Comparison of ENCODE assay signal across 18 mouse cellular contexts in the genomic region with DNA sequence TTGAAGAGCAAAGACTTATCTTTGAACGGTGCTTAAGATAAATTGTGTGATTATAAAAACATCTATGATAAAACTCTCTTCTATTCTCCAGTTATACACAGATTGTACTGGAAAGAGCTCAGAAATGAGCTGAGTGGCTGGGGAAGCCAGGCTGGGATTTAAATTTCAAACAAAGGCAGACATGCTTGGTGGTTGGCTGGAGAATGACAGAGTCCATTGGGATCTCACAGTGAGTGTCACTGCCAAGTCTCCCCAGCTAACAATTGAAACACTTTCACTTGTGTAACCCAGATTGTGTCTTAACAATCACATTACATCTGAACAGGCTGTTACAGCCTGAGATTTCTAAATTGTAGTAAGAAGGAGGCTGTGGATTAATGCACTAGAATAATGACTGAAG.
A peak's percentile ranks its signal among the peaks of the same experiment; 100 is the strongest.
DNase-seq lines count a peak whose midpoint lies in the region; ATAC-seq lines count a peak whose summit lies in the region.
"Had no signal": no experiment of that assay in that cellular context is flagged by ENCODE, and none has a peak within 500 bp of the region (broad histone marks: within the 10 kb centered on the region; RNA-seq: fewer than 3 reads in every experiment).

No protein-coding gene starts in this region.

- H3K27ac ChIP-seq in forebrain, embryonic 12.5 days = peak overlapping the region; percentile 74
- H3K27ac ChIP-seq in forebrain, embryonic 11.5 days (ENCODE audit: low read depth, low read length) = no peak overlapping the region
- peak overlapping the region; percentile 34; the same call in 1 of the 2 replicates for H3K27ac ChIP-seq in forebrain, embryonic 14.5 days (ENCODE audit: low read depth, low read length)
- H3K27ac ChIP-seq in hindbrain, embryonic 13.5 days = peak overlapping the region; percentile 84
- H3K27ac ChIP-seq in midbrain, embryonic 15.5 days = peak overlapping the region; percentile 72
- H3K27ac ChIP-seq: macrophage had no signal

- H3K27me3 ChIP-seq in forebrain, embryonic 12.5 days = no peaks in the 10 kb centered on the region
- H3K27me3 ChIP-seq in forebrain, embryonic 11.5 days (ENCODE audit: control insufficient read depth, insufficient read depth, low read length) = no peaks in the 10 kb centered on the region
- no peaks in the 10 kb centered on the region for H3K27me3 ChIP-seq in forebrain, embryonic 14.5 days (replicated peaks; ENCODE audit: control insufficient read depth, insufficient read depth, low read length)
- H3K27me3 ChIP-seq in hindbrain, embryonic 13.5 days = no peaks in the 10 kb centered on the region
- H3K27me3 ChIP-seq in midbrain, embryonic 15.5 days (replicated peaks) = no peaks in the 10 kb centered on the region

- 94% methylated on average over 1 of the region's 1 CpGs for WGBS in forebrain, embryonic 12.5 days
- 88% methylated on average over 1 of the region's 1 CpGs for WGBS in forebrain, embryonic 11.5 days
- WGBS in forebrain, embryonic 14.5 days = 79% methylated on average over 1 of the region's 1 CpGs
- whole genome bisulfite sequencing in hindbrain, embryonic 13.5 days = 70% methylated on average over 1 of the region's 1 CpGs
- WGBS in midbrain, embryonic 15.5 days = 50% methylated on average over 1 of the region's 1 CpGs

- H3K4me2 ChIP-seq in forebrain, embryonic 12.5 days = no peak overlapping the region
- H3K4me2 ChIP-seq in forebrain, embryonic 11.5 days (ENCODE audit: low read depth, low read length, severe bottlenecking) = no peak overlapping the region
- H3K4me2 ChIP-seq in forebrain, embryonic 14.5 days (ENCODE audit: low read length) = no peak overlapping the region
- no peak overlapping the region for H3K4me2 ChIP-seq in hindbrain, embryonic 13.5 days
- no peak overlapping the region for H3K4me2 ChIP-seq in midbrain, embryonic 15.5 days

- no peak overlapping the region for H3K9ac ChIP-seq in forebrain, embryonic 12.5 days
- H3K9ac ChIP-seq in forebrain, embryonic 11.5 days (ENCODE audit: low read length) = no peak overlapping the region
- no peak overlapping the region for H3K9ac ChIP-seq in forebrain, embryonic 14.5 days (ENCODE audit: low read length)
- 0 out of 2 replicates have a peak overlapping the region, but pooled peaks have one; percentile 13 for H3K9ac ChIP-seq in hindbrain, embryonic 13.5 days
- H3K9ac ChIP-seq in midbrain, embryonic 15.5 days = no peak overlapping the region
- H3K9ac ChIP-seq: liver, postnatal 0 days had no signal

- no peaks in the 10 kb centered on the region for H3K36me3 ChIP-seq in forebrain, embryonic 12.5 days (replicated peaks)
- no peaks in the 10 kb centered on the region for H3K36me3 ChIP-seq in forebrain, embryonic 11.5 days (ENCODE audit: control insufficient read depth, insufficient read depth, low read length)
- H3K36me3 ChIP-seq in forebrain, embryonic 14.5 days (ENCODE audit: control insufficient read depth, insufficient read depth, low read length) = no peaks in the 10 kb centered on the region
- no peaks in the 10 kb centered on the region for H3K36me3 ChIP-seq in hindbrain, embryonic 13.5 days
- no peaks in the 10 kb centered on the region for H3K36me3 ChIP-seq in midbrain, embryonic 15.5 days (replicated peaks)

- H3K9me3 ChIP-seq in forebrain, embryonic 12.5 days = no peaks in the 10 kb centered on the region
- H3K9me3 ChIP-seq in forebrain, embryonic 11.5 days (ENCODE audit: control insufficient read depth, low read length) = no peaks in the 10 kb centered on the region
- H3K9me3 ChIP-seq in forebrain, embryonic 14.5 days (replicated peaks; ENCODE audit: control insufficient read depth, low read length) = no peaks in the 10 kb centered on the region
- no peaks in the 10 kb centered on the region for H3K9me3 ChIP-seq in hindbrain, embryonic 13.5 days
- H3K9me3 ChIP-seq in midbrain, embryonic 15.5 days = no peaks in the 10 kb centered on the region

- H3K4me1 ChIP-seq in forebrain, embryonic 12.5 days = peaks cover 58% of the 10 kb centered on the region
- peaks cover 25% of the 10 kb centered on the region for H3K4me1 ChIP-seq in forebrain, embryonic 11.5 days (replicated peaks; ENCODE audit: control insufficient read depth, insufficient read depth, low read length)
- H3K4me1 ChIP-seq in forebrain, embryonic 14.5 days (ENCODE audit: control insufficient read depth, insufficient read depth, low read length) = peaks cover 58% of the 10 kb centered on the region
- peaks cover 66% of the 10 kb centered on the region for H3K4me1 ChIP-seq in hindbrain, embryonic 13.5 days (replicated peaks)
- peaks cover 61% of the 10 kb centered on the region for H3K4me1 ChIP-seq in midbrain, embryonic 15.5 days

- no peak overlapping the region for H3K4me3 ChIP-seq in forebrain, embryonic 12.5 days (replicated peaks)
- H3K4me3 ChIP-seq in forebrain, embryonic 11.5 days (ENCODE audit: low read depth, low read length) = no peak overlapping the region
- H3K4me3 ChIP-seq in forebrain, embryonic 14.5 days (ENCODE audit: low read depth, low read length) = no peak overlapping the region
- no peak overlapping the region for H3K4me3 ChIP-seq in hindbrain, embryonic 13.5 days
- H3K4me3 ChIP-seq in midbrain, embryonic 15.5 days = no peak overlapping the region
- H3K4me3 ChIP-seq: erythroblast, embryonic 14.5 days had no signal

- ATAC-seq in forebrain, embryonic 12.5 days (ENCODE audit: low FRiP score) = no peak
- ATAC-seq in forebrain, embryonic 11.5 days (replicated peaks; ENCODE audit: low FRiP score) = no peak
- peak; percentile 14; the same call in 1 of the 2 replicates for ATAC-seq in forebrain, embryonic 14.5 days
- ATAC-seq in hindbrain, embryonic 13.5 days (ENCODE audit: low FRiP score) = no peak
- ATAC-seq in midbrain, embryonic 15.5 days (replicated peaks) = no peak
- ATAC-seq: intestine, postnatal 0 days; liver, postnatal 0 days had no signal

- DNase-seq in forebrain, embryonic 11.5 days (ENCODE audit: low spot score) = no peak
- no peak for DNase-seq in forebrain, embryonic 14.5 days (ENCODE audit: low spot score)
- DNase-seq in adrenal gland, adult 8-10 months = no peak
- no peak for DNase-seq in thymus, adult 18-20 months
- DNase-seq in urinary bladder, adult 2 months (ENCODE audit: low spot score) = no peak
- DNase-seq: adrenal gland, postnatal 10 days; cerebellum, adult 2 months; heart, postnatal 4 days; kidney, postnatal 10 days; liver; liver, postnatal 0 days; thymus, postnatal 4 days had no signal
